Mouse (Mus musculus): ENCODE measurements around the gene Rnf212b.

- TF ChIP-seq CTCF (IDR thresholded peaks at IDR 0.05; ENCODE audit: borderline replicate concordance, insufficient read depth, low read depth, low read length), result no peak
- peak; percentile 54; the same call in 1 of the 2 replicates for TF ChIP-seq POLR2A (IDR thresholded peaks at IDR 0.05; ENCODE audit: borderline replicate concordance, insufficient read depth, low read length)
Observed at GRCm38 (mm10) chr14:54893651-54894181, 79.8 kb downstream of the Rnf212b start.
